Mouse (Mus musculus): ENCODE data around the gene Phyhipl. TPM values are rescaled to one million over a fixed set of nuclear protein-coding genes. Genes with fewer than 3 reads are reported as not detected.

Phyhipl gene
- polyA plus RNA-seq, 1 experiment from 2014 or later: 0.36 TPM

DNA sequence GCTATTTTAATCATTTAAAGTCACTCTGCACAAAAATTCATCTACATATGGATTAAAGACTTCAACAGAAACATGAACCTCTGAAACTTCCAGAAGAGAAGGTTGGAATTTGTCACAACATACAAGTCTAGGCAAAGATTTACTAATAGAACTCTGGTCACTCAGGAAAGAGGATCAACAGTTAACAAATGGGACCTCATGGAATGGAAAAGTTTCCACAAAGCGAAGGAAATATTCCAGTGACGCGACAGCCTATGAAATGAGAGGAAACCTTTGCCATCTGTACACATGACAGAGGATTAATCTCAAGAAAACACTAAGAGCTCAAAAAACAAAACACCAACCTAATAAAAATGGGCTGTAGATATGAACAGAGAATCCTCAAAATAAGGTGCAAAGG lies 32.3 kb downstream of the Phyhipl start:
- no peaks in the 10 kb centered on the region for H3K9me3 ChIP-seq (replicated peaks)
- no peaks in the 10 kb centered on the region for H3K36me3 ChIP-seq
- WGBS (ENCODE audit: insufficient replicate concordance): 78% methylated on average over 3 of the region's 3 CpGs
- H3K9ac ChIP-seq: no peak overlapping the region
- DNase-seq (no peak), ATAC-seq (ENCODE audit: low read depth) (no peak)
- no peak overlapping the region for H3K4me3 ChIP-seq (replicated peaks)
- H3K27me3 ChIP-seq: no peaks in the 10 kb centered on the region
- H3K27ac ChIP-seq: no peak overlapping the region
- no peak overlapping the region for H3K4me2 ChIP-seq
- no peaks in the 10 kb centered on the region for H3K4me1 ChIP-seq (replicated peaks)

DNA sequence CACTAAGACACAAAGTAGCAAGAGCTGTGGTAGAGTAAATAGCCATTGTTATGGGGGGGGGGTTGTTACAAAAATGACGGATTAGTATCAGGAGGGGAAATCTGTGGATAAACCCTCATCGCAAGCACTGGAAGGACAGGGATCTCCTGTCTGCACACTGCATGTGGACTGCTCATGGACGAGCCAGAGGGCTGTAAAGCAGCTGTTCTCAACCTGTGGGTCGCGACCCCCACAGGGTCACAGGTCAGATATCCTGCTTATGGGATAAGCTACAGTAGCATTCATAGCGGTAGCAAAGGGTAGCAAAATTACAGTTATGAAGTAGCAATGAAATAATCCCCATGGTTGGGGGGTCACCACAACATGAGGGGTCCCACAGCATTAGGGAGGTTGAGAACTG lies 39.4 kb downstream of the Phyhipl start:
- WGBS (ENCODE audit: insufficient replicate concordance): 68% methylated on average over 6 of the region's 6 CpGs

DNA sequence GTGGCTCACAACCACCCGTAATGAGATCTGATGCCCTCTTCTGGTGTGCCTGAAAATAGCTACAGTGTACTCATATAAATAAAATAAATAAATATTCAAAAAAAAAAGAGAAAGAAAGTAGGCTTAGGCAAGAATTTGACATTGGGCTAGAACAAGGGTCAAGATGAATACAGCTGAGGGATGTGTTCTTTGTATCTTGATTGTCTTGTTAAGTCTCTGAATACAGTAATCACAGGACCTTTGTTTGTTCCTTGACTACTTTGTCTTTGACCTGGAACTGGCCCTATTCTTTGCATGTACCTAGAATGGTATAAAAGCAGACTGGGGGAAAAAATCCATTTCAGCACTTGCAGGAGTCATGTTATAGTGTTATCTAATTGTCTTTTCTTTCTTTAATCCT lies 44.1 kb downstream of the Phyhipl start:
- Histone ChIP-seq H3K4me1 (replicated peaks) (no peaks in the 10 kb centered on the region), H3K9me3 (replicated peaks) (no peaks in the 10 kb centered on the region), H3K9ac (no peak overlapping the region), H3K27ac (no peak overlapping the region), H3K27me3 (no peaks in the 10 kb centered on the region), H3K4me3 (replicated peaks) (no peak overlapping the region), H3K4me2 (no peak overlapping the region), H3K36me3 (no peaks in the 10 kb centered on the region)
- ATAC-seq (ENCODE audit: low read depth) (no peak), DNase-seq (no peak)
- WGBS (ENCODE audit: insufficient replicate concordance): 55% methylated on average over 1 of the region's 1 CpGs

More for the DNA sequence above, 39.4 kb downstream of the Phyhipl start:
- Histone ChIP-seq H3K27ac (no peak overlapping the region), H3K4me2 (no peak overlapping the region), H3K4me1 (replicated peaks) (no peaks in the 10 kb centered on the region), H3K9ac (no peak overlapping the region), H3K4me3 (replicated peaks) (no peak overlapping the region), H3K9me3 (replicated peaks) (no peaks in the 10 kb centered on the region), H3K27me3 (no peaks in the 10 kb centered on the region), H3K36me3 (no peaks in the 10 kb centered on the region)
- DNase-seq: no peak
- no peak for ATAC-seq (ENCODE audit: low read depth)

DNA sequence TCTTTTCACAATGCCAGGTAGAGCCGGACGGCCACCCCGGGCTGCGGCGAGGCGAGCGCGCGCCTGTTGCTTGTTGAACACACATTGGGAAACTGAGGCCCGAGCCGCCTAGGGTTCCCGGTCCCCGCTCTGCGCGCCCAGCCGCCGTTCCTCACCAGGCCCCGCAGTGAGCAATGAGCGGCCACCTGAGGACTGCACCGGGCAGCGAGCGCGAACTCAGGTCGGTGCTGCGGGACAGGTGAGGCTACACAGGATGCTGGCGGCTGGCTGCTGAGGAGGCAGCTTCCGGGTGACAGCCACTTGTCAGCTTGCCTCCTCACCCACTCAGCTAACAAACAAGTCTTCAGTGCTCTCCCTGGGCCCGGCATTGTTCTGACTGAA lies 55.9 kb downstream of the Phyhipl start:
- H3K4me3 ChIP-seq (replicated peaks): peak overlapping the region; percentile 60
- no peak overlapping the region for H3K9ac ChIP-seq
- H3K27ac ChIP-seq: no peak overlapping the region
- H3K9me3 ChIP-seq (replicated peaks): no peaks in the 10 kb centered on the region
- H3K36me3 ChIP-seq: no peaks in the 10 kb centered on the region
- peaks cover 30% of the 10 kb centered on the region for H3K27me3 ChIP-seq
- ATAC-seq (ENCODE audit: low read depth) (no peak), DNase-seq (no peak)
- WGBS (ENCODE audit: insufficient replicate concordance): 2% methylated on average over 27 of the region's 28 CpGs
- H3K4me1 ChIP-seq (replicated peaks): peaks cover 16% of the 10 kb centered on the region
- peak overlapping the region; percentile 76 for H3K4me2 ChIP-seq

DNA sequence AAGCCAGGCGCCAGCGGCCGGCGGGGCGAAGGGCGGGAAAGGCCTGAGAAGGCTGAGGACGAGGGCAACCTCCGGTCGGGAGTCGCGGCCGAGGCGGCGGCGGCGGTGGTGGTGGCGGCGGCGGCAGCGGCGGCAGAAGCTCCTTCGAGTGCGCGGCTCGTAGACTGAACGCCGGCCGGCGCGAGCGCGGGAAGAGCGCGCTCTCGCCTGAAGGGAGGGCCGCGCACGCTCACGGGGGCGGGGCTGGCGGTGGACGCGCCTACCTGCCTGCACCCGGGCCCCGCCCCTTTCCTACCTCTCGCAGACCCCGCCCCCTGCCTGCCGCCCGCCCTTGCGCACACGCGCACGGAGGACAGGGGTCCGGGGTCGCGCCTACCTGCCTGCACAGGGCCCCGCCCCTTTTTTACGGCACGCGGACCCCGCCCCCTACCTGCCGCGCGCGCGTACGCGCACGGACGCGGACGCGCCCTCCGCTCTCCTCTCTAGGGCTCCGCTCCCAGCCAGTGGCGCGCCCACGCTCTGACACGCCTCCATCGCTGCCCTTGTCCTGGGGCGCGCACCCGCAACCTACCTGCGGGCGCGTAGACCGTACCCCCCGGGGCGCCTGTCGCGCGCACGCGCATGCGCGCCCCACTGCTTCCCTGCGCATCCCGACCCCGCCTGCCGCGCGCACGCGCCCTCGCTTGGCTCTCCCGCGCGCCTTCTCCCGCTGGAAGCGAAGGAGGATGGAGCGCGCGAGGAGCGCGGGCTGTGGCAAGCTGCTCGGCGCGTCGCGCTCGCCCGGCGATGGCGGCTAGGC lies 56.4 kb downstream of the Phyhipl start:
- H3K36me3 ChIP-seq: no peaks in the 10 kb centered on the region
- under 1% methylated on average over 80 of the region's 124 CpGs for WGBS (ENCODE audit: insufficient replicate concordance)
- H3K27me3 ChIP-seq: peaks cover 30% of the 10 kb centered on the region
- peak overlapping the region; percentile 76 for H3K4me2 ChIP-seq
- DNase-seq (peak; percentile 12), ATAC-seq (ENCODE audit: low read depth) (peak; percentile 66)
- peaks cover 16% of the 10 kb centered on the region for H3K4me1 ChIP-seq (replicated peaks)
- no peaks in the 10 kb centered on the region for H3K9me3 ChIP-seq (replicated peaks)
- no peak overlapping the region for H3K9ac ChIP-seq
- H3K27ac ChIP-seq: no peak overlapping the region
- H3K4me3 ChIP-seq (replicated peaks): peak overlapping the region; percentile 60

DNA sequence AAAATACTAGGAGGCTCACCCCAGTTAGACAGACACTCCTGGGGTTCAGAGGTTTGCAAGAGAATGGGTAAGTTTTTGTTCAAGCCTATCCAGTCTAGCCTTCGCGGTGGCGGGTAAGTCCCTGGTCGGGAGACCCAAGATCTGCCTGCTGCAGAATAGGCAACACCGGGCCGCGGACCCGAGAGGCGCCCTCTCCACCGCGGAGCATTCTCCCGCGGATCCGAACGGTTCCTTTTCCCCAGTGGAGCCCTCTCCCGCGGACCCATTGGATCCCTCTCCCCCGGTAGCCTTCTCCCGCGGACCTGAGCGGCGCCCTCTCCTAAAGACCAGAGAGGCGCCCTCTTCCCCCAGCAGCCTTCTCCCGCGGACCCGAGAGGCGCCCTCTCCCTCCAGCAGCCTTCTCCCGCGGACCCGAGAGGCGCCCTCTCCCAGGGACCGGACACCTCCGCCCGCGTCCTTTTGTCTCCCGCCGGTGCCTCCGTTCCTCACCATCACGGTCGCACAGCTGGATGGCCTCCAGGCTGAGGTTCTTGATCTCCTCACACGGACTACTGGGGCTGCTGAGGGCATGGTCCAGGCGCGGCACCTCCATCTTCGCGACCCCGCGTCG lies 57.1 kb downstream of the Phyhipl start:
- Histone ChIP-seq H3K4me2 (peak overlapping the region; percentile 76), H3K4me1 (replicated peaks) (peaks cover 16% of the 10 kb centered on the region), H3K27ac (no peak overlapping the region), H3K4me3 (replicated peaks) (peak overlapping the region; percentile 60), H3K36me3 (no peaks in the 10 kb centered on the region), H3K27me3 (peaks cover 30% of the 10 kb centered on the region), H3K9ac (no peak overlapping the region), H3K9me3 (replicated peaks) (no peaks in the 10 kb centered on the region)
- WGBS (ENCODE audit: insufficient replicate concordance): 2% methylated on average over 46 of the region's 48 CpGs
- ATAC-seq (ENCODE audit: low read depth) (peak; percentile 36; the same call in 1 of the 2 replicates), DNase-seq (no peak)

DNA sequence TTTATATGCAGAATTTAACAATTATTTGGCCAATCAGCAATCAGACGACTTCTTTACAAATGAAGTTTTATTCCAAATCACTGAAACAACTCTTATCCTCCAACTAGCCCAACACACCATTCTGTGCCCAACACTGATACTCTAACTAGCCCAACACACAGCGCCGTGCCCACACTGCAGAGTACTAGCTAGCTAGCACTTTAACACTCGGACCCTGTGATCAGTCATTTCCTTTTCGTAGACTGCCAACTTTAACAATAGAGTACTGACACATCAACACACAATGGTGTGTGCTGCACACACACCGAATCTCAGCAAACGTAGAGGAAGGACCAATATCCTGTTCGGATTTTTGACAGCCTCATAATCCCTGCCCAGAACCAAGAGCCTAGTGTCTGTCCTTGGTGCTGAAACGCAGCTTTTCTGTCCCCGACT lies 57.7 kb downstream of the Phyhipl start:
- 20% methylated on average over 10 of the region's 10 CpGs for WGBS (ENCODE audit: insufficient replicate concordance)
- no peak for ATAC-seq (ENCODE audit: low read depth)
- no peak overlapping the region for H3K27ac ChIP-seq

DNA sequence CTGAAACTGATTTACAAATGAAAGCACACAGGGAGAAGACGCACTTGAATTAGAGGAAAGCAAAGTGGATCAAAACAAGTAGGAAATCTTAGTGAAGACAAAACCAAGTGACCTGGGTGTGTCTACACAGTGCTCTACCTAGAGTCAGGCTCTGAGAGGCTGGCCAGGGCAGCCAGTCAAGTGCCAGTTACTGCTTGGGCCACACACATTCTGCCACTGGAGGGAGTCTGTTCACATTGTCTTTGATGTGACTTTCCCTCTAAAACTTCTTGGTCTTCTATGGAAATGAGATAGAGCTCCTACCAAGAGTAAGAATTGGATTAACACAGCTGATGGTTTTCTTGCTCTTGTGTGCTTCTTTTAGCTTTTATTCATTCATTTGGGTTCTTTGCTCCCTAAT lies 61.8 kb downstream of the Phyhipl start:
- Histone ChIP-seq H3K27me3 (peaks cover 11% of the 10 kb centered on the region), H3K36me3 (no peaks in the 10 kb centered on the region), H3K4me1 (replicated peaks) (peaks cover 6% of the 10 kb centered on the region), H3K4me2 (no peak overlapping the region), H3K4me3 (replicated peaks) (no peak overlapping the region), H3K9me3 (replicated peaks) (no peaks in the 10 kb centered on the region), H3K27ac (no peak overlapping the region), H3K9ac (no peak overlapping the region)
- ATAC-seq (ENCODE audit: low read depth): no peak
- whole genome bisulfite sequencing (ENCODE audit: insufficient replicate concordance): 39% methylated on average over 1 of the region's 1 CpGs
- DNase-seq: no peak

More for the DNA sequence above, 57.7 kb downstream of the Phyhipl start:
- Histone ChIP-seq H3K4me3 (replicated peaks) (peak overlapping the region; percentile 60; the same call in 1 of the 2 replicates), H3K36me3 (no peaks in the 10 kb centered on the region), H3K9ac (no peak overlapping the region), H3K4me2 (peak overlapping the region; percentile 76; the same call in 1 of the 2 replicates), H3K27me3 (peaks cover 30% of the 10 kb centered on the region), H3K9me3 (replicated peaks) (no peaks in the 10 kb centered on the region), H3K4me1 (replicated peaks) (peaks cover 16% of the 10 kb centered on the region)
- no peak for DNase-seq

DNA sequence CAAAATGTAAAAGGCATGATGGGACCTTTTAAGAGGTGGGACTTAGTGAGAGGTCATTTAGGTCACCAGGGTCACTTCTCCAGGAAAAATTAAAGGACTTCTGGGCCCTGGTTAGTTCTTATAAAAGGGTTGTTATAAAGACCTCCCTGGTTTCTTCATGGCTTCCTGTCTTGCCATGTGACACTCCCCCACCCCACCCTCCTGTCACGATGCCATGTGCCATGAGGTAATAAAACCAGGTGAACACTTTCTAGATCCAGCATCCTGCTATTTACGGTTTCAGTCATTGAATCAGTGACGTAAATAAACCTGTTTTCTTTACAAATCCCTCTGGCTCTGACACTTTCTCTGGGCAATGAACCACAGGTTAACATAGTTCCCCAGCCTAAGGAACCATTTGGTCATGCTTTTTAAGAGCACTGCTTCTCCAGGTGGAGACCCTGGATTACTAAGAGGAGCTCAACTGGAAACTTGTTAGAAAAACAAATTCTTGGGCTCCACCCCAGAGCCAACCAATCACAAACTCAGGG lies 68.8 kb downstream of the Phyhipl start:
- ATAC-seq (ENCODE audit: low read depth): no peak
- Histone ChIP-seq H3K9me3 (replicated peaks) (no peaks in the 10 kb centered on the region), H3K27me3 (no peaks in the 10 kb centered on the region), H3K4me1 (replicated peaks) (no peaks in the 10 kb centered on the region), H3K36me3 (no peaks in the 10 kb centered on the region), H3K9ac (no peak overlapping the region), H3K27ac (no peak overlapping the region), H3K4me3 (replicated peaks) (no peak overlapping the region), H3K4me2 (no peak overlapping the region)
- WGBS (ENCODE audit: insufficient replicate concordance): 58% methylated on average over 3 of the region's 3 CpGs
- DNase-seq: no peak

DNA sequence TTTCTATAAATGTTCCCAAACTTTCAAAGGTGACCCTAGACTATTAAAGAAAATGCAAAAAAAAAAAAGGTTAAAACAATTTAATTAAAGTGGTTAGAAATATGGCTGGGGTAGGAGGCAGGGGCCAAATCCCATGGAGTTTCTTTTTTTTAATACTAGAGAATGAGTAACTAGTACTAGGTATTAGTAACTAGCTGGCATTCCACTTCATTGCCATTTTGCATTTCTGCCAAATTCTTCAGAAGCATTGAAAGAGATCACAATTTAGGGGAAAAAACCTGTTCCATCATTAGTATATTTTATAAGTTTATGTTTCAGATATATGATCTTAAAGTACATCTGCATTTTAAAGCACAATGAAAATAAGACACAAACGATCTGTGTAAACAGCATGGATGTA lies 71.6 kb downstream of the Phyhipl start:
- DNase-seq (no peak), ATAC-seq (ENCODE audit: low read depth) (no peak)
- no peaks in the 10 kb centered on the region for H3K36me3 ChIP-seq
- no peaks in the 10 kb centered on the region for H3K4me1 ChIP-seq (replicated peaks)
- 66% methylated on average over 1 of the region's 1 CpGs for WGBS (ENCODE audit: insufficient replicate concordance)
- no peaks in the 10 kb centered on the region for H3K27me3 ChIP-seq
- H3K4me3 ChIP-seq (replicated peaks): no peak overlapping the region
- no peak overlapping the region for H3K9ac ChIP-seq
- H3K9me3 ChIP-seq (replicated peaks): no peaks in the 10 kb centered on the region
- no peak overlapping the region for H3K4me2 ChIP-seq
- no peak overlapping the region for H3K27ac ChIP-seq

DNA sequence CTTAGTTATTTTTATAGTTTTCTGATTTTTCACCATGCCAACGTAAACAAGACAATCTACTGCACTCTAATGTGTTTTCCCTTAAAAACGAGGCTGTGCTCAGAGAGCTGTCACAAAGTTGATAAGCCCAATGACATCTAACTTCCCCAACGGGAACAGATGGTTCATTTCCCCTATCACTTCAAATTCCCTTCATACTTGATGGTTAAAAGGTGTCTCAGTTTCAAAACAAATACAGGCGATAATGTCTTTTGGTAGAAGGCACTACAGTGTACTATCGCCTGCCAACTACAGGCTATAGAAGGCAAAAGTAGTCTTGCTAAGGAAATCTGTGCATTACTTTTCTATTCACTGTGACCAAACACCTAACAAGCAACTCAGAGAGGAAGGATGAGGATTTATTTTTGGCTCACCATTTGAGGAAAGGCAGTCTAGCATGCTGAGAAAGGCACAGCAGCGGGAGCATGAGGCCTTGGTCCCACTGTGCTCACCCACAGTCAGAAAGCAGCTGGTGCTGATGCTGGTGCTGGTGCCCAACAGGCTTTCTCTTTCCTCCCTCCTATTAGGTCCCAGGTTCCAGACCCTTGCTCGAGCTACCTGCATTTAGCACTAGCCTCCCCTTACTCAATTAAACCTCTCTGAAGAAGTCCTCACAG lies 74.1 kb downstream of the Phyhipl start:
- H3K27ac ChIP-seq: no peak overlapping the region
- H3K9ac ChIP-seq: no peak overlapping the region
- H3K4me1 ChIP-seq (replicated peaks): no peaks in the 10 kb centered on the region
- no peak overlapping the region for H3K4me2 ChIP-seq
- 36% methylated on average over 7 of the region's 7 CpGs for WGBS (ENCODE audit: insufficient replicate concordance)
- H3K4me3 ChIP-seq (replicated peaks): no peak overlapping the region
- no peaks in the 10 kb centered on the region for H3K36me3 ChIP-seq
- no peaks in the 10 kb centered on the region for H3K27me3 ChIP-seq
- DNase-seq: no peak
- no peaks in the 10 kb centered on the region for H3K9me3 ChIP-seq (replicated peaks)
- no peak for ATAC-seq (ENCODE audit: low read depth)

All from liver, embryonic 13.5 days (tissue).